Mouse (Mus musculus) heart, postnatal 0 days (tissue): ENCODE measurements at regions not wholly inside any gene's neighbourhood (a gene's known extent, or its start where the extent isn't known, plus 50 kb on each side); places are given as distances from the start of the nearest gene placed in this dataset.

Source experiments
- CTCF ChIP-seq: IDR thresholded peaks from 2 replicates; pipeline ENCODE4 v1.5.1; 2016; ENCODE audit warnings: antibody characterized with exemption, control low read depth, low read depth
- EP300 ChIP-seq: IDR thresholded peaks from 2 replicates; pipeline ENCODE4 v1.6.1; 2016; ENCODE audit warnings: antibody characterized with exemption, low read depth

GRCm38 (mm10) chr2:78020516-78020915 is 74.3 kb upstream of the Cwc22 start:
- TF ChIP-seq CTCF (no peak), EP300 (no peak)
